Mouse (Mus musculus) lung, postnatal 10 days (tissue): ENCODE measurements around the gene Olfr1279.
"Not testable (repeated sequence)": the region's sequence is repeated elsewhere in the genome, so short reads cannot be mapped to it uniquely, and the experiment has no call there.

Source experiments
- DNase-seq: peaks from one replicate; pipeline ENCODE4 v3.0.0; 2021

The Olfr1279 gene

GRCm38 (mm10) chr2:111300374-111300773 is at the start of gene Olfr1279:
Olfr1279 (plus strand) TSS chr2:111300635.
- no peak for DNase-seq

DNA sequence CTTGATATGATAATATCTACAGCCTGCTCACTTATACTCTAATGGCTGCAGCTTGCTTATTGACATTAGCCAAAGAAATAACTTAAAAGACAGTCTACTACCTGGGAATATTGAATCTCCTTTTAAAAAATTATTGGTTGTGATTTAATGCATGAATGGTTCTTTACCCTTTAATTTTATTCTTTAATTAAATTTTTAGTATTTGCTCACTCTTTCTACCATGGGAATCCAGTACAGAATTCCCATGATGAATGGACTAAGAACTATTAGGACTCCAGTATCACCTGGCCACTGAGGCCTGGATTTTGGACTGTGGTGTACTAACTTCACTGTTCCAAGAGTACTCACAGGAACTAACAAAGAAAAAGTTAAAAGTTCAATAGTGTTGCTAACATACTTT is 46.2 kb upstream of the Olfr1279 start, which contains the start of gene Olfr1276:
Olfr1276 (plus strand) TSS at position 301 of the 400 bp plus-strand sequence.
- no peak for DNase-seq

DNA sequence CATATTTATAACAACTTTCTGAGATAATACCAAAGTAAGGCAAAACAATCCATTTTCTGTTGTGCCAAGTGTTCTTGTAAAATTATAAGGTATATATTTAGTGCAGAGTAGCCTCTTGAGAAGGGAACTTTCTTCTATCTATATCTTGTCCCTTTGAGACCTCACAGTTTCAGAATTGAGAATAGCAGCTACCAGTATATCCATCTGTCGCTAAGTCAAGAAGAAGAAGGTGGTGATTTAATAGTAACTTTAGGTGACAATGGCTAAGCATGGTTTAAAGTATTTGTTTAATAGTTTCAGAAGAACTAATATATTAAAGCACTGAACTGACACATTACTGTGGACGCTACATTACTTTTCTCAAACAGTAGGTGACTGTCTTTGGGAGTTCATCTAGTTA is 26.4 kb upstream of the Olfr1279 start, which contains the start of gene Olfr1277:
Olfr1277 (minus strand) TSS at position 101 of the 400 bp plus-strand sequence.
- DNase-seq = no peak

DNA sequence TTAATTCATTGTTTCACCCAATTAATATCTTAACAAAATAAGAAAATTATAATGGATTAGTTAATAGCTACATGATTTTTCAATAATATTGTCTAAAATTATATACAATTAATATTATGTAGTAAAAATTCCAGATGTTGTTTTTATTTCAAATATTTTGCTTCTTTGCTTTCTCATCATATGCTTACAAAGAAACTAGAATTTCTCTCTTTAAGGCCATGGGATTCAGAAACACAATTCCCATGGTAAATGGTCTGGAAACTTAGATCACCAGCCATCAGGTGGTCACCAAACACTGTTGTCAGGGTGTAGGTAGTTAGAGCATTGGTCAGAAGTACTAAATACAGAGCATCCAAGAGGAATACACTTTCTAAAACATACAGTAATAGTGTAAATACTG is 10.6 kb upstream of the Olfr1279 start, which contains the start of gene Olfr1278:
Olfr1278 (plus strand) TSS at position 301 of the 400 bp plus-strand sequence.
- DNase-seq = no peak

DNA sequence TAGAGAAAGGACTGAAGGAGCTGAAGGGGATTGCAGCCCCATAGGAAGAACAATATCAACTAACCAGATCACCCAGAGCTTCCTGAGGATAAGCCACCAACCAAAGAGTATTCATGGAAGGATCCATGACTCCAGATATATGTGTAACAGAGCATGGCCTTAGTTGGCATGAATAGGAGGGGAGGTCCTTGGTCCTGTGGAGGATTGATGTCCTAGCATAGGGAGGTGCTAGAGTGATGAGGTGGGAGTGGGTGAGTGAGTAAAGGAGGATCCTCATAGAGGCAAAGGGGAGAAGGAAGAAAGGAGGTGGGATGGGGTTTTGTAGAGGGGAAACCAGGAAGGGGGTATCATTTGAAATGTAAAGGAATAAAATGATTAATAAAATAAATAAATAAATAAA is 1.9 kb upstream of the Olfr1279 start:
- DNase-seq = no peak

DNA sequence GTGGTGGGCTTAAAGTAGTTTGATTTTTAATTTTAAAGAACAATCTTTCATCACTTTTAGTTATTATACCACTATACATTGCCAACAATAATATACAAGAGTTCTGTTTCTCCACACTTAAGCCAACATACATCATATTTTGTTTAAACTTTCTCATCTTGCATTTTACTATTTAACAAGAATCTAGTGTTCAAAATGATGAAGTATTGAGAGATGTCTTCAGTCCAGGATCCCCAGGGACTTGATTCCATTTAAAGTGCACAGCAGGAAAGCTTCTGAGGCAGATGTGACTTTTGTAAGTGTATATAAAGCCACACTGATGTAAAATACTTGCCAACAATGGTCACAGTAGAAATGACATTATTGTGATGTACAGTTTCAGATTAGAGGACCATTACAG is 13.3 kb downstream of the Olfr1279 start, which contains the start of gene Olfr1280:
Olfr1280 (plus strand) TSS at position 301 of the 400 bp plus-strand sequence.
- no peak for DNase-seq

DNA sequence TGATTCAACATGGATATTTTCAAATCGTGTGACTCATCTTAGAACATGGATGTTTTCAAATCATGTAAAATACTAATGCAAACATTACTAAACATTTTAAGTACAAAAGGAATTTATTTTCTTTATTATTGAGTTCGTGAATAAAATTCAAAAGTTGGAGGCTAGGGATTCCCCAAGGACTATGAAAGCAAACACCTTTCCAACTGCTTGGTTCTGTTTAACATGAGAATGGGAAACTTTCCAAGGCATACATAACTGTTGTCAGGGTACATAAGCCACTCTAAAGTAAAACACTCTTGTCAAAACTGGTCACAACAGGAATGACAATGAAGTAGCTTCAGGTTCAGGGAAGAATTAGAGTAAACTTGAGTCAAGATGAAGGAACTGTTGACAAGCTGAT is 25.8 kb downstream of the Olfr1279 start, which contains the start of gene Olfr1281:
Olfr1281 (plus strand) TSS at position 301 of the 400 bp plus-strand sequence.
- DNase-seq = no peak

DNA sequence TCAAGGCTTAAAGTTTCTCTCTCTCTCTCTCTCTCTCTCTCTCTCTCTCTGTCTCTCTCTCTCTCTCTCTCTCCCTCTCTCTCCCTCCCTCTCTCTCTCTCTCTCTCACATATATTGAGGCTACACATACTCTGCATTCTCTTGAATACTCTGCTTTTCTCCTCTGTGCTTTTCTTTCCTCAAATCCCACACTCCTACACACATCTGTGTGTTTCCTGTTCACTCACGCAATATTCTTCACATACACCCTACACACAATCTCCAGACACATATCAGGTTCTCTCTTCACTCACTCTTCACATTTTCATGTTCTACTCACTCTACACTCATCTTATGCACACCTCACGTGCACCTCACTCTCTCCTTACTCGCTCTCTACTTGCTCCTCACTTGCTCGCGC is 33.3 kb downstream of the Olfr1279 start:
- not testable (repeated sequence) for DNase-seq

GRCm38 (mm10) chr2:111335976-111336375 is 35.5 kb downstream of the Olfr1279 start, which contains the start of gene Olfr1282:
Olfr1282 (minus strand) TSS chr2:111336076.
- no peak for DNase-seq
